Mouse (Mus musculus): ENCODE data around the gene Hoxc8. TPM values are rescaled to one million over a fixed set of nuclear protein-coding genes. Genes with fewer than 3 reads are reported as not detected.

The Hoxc8 gene
- polyA plus RNA-seq, 1 experiment from 2014 or later = 0.03 TPM

- peaks cover 100% of the 10 kb centered on the region for H3K27me3 ChIP-seq
- no peak for ATAC-seq (ENCODE audit: insufficient read depth)
- H3K4me3 ChIP-seq (replicated peaks) = no peak overlapping the region
- no peak overlapping the region for H3K4me2 ChIP-seq
- 3% methylated on average over 21 of the region's 21 CpGs for WGBS (ENCODE audit: insufficient replicate concordance)
- no peak overlapping the region for H3K27ac ChIP-seq (replicated peaks)
- no peaks in the 10 kb centered on the region for H3K36me3 ChIP-seq (replicated peaks)
- H3K9me3 ChIP-seq (replicated peaks) = no peaks in the 10 kb centered on the region
- H3K9ac ChIP-seq = no peak overlapping the region
- no peaks in the 10 kb centered on the region for H3K4me1 ChIP-seq (replicated peaks)
These were observed 3.1 kb upstream of the Hoxc8 start for GRCm38 (mm10) chr15:102987124-102987833.

DNA sequence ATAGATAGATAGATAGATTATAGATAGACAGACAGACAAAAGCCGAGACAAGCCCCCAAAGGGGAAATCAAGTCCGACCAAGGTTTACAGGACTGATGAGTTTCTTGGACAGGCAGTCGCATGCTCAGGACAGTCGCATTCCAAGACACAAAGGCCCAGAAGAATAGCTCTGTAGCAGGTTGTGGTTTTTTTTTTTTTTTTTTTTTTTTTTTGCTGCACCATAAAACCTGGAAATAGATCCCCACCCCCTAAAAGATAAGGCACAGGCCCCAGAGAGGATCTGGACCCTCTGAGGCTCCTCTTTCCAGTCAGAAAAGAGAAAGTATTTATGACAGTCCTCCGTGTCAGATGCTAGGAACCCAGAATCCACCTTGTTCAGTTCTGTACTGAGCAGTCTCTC is 2.3 kb upstream of the Hoxc8 start:
- 26% methylated on average over 5 of the region's 5 CpGs for WGBS (ENCODE audit: insufficient replicate concordance)
- Histone ChIP-seq H3K4me2 (no peak overlapping the region), H3K27ac (replicated peaks) (no peak overlapping the region), H3K36me3 (replicated peaks) (no peaks in the 10 kb centered on the region), H3K9ac (no peak overlapping the region), H3K4me1 (replicated peaks) (no peaks in the 10 kb centered on the region), H3K9me3 (replicated peaks) (no peaks in the 10 kb centered on the region), H3K4me3 (replicated peaks) (no peak overlapping the region), H3K27me3 (peaks cover 100% of the 10 kb centered on the region)
- ATAC-seq (ENCODE audit: insufficient read depth) = no peak

GRCm38 (mm10) chr15:102991782-102992181 is 1.4 kb downstream of the Hoxc8 start:
- no peak overlapping the region for H3K4me2 ChIP-seq
- H3K4me3 ChIP-seq (replicated peaks) = no peak overlapping the region
- H3K9me3 ChIP-seq (replicated peaks) = no peaks in the 10 kb centered on the region
- H3K4me1 ChIP-seq (replicated peaks) = no peaks in the 10 kb centered on the region
- peaks cover 99% of the 10 kb centered on the region for H3K27me3 ChIP-seq
- H3K9ac ChIP-seq = no peak overlapping the region
- H3K27ac ChIP-seq (replicated peaks) = no peak overlapping the region
- H3K36me3 ChIP-seq (replicated peaks) = no peaks in the 10 kb centered on the region
- ATAC-seq (ENCODE audit: insufficient read depth) = no peak
- 4% methylated on average over 7 of the region's 7 CpGs for WGBS (ENCODE audit: insufficient replicate concordance)

DNA sequence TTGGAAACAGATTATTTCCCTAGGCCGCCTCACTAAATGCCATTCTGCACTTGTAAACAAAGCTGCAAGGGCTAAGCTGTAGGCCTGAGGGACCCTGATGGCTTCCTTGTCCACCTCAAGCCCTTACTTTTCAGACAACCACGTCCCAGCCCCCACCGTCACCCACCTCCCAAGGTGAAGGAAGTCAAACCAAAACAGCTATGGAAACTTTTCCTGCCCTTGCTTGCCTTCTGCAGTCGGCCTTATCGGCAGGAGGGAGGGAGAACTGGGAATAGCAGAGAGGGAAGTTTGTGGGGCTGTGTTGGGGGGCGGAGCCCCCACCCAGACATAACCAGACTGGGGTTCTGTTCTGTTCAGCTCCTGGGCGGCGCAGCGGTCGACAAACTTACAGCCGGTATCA is 1.8 kb downstream of the Hoxc8 start:
- Histone ChIP-seq H3K4me3 (replicated peaks) (no peak overlapping the region), H3K27ac (replicated peaks) (no peak overlapping the region), H3K27me3 (peaks cover 99% of the 10 kb centered on the region), H3K9me3 (replicated peaks) (no peaks in the 10 kb centered on the region), H3K4me2 (no peak overlapping the region), H3K4me1 (replicated peaks) (no peaks in the 10 kb centered on the region), H3K9ac (no peak overlapping the region), H3K36me3 (replicated peaks) (no peaks in the 10 kb centered on the region)
- WGBS (ENCODE audit: insufficient replicate concordance) = 1% methylated on average over 11 of the region's 11 CpGs
- ATAC-seq (ENCODE audit: insufficient read depth) = no peak

- no peaks in the 10 kb centered on the region for H3K36me3 ChIP-seq (replicated peaks)
- H3K9me3 ChIP-seq (replicated peaks) = no peaks in the 10 kb centered on the region
- no peak overlapping the region for H3K9ac ChIP-seq
- peaks cover 99% of the 10 kb centered on the region for H3K27me3 ChIP-seq
- no peak for ATAC-seq (ENCODE audit: insufficient read depth)
- H3K4me3 ChIP-seq (replicated peaks) = no peak overlapping the region
- no peak overlapping the region for H3K4me2 ChIP-seq
- WGBS (ENCODE audit: insufficient replicate concordance) = 7% methylated on average over 3 of the region's 3 CpGs
- H3K27ac ChIP-seq (replicated peaks) = no peak overlapping the region
- H3K4me1 ChIP-seq (replicated peaks) = no peaks in the 10 kb centered on the region
These were observed 2.5 kb downstream of the Hoxc8 start for GRCm38 (mm10) chr15:102992863-102993262.

- H3K9me3 ChIP-seq (replicated peaks) = no peaks in the 10 kb centered on the region
- H3K4me3 ChIP-seq (replicated peaks) = no peak overlapping the region
- no peaks in the 10 kb centered on the region for H3K36me3 ChIP-seq (replicated peaks)
- H3K27me3 ChIP-seq = peaks cover 99% of the 10 kb centered on the region
- H3K27ac ChIP-seq (replicated peaks) = no peak overlapping the region
- H3K9ac ChIP-seq = no peak overlapping the region
- ATAC-seq (ENCODE audit: insufficient read depth) = no peak
- 3% methylated on average over 9 of the region's 9 CpGs for WGBS (ENCODE audit: insufficient replicate concordance)
- no peak overlapping the region for H3K4me2 ChIP-seq
- H3K4me1 ChIP-seq (replicated peaks) = peaks cover 5% of the 10 kb centered on the region
These were observed 6.1 kb downstream of the Hoxc8 start for GRCm38 (mm10) chr15:102996548-102996947.

DNA sequence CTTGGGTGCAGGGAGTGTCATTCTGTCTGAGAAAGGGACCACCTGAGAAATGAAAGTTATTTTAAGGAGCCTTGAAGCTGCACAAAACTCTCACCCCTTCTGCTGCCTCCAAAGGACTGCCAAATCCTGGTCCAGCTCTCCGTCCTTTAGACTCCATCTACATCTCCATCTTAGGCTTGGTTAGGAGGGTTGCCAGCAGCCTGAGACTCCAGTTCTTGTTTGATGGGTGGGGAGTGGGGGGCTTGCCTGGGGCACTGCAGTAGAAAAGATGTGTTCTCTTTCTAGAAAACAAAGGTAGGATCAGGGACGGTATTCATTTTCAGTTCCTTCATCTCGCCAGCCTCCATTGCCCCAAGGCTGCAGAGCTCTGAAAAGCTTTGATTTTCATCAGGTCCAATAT is 7.0 kb downstream of the Hoxc8 start:
- Histone ChIP-seq H3K4me2 (no peak overlapping the region), H3K27me3 (peaks cover 99% of the 10 kb centered on the region), H3K9ac (no peak overlapping the region), H3K36me3 (replicated peaks) (no peaks in the 10 kb centered on the region), H3K27ac (replicated peaks) (no peak overlapping the region), H3K4me3 (replicated peaks) (no peak overlapping the region), H3K4me1 (replicated peaks) (peaks cover 5% of the 10 kb centered on the region), H3K9me3 (replicated peaks) (no peaks in the 10 kb centered on the region)
- ATAC-seq (ENCODE audit: insufficient read depth) = no peak
- 3% methylated on average over 3 of the region's 3 CpGs for WGBS (ENCODE audit: insufficient replicate concordance)

GRCm38 (mm10) chr15:102997939-102998355 is 7.5 kb downstream of the Hoxc8 start, which contains the start of gene Hoxc6:
TSS of gene Hoxc6 (plus strand) at chr15:102998257.
- 2% methylated on average over 19 of the region's 19 CpGs for WGBS (ENCODE audit: insufficient replicate concordance)
- no peak within 1 kb of the TSS for H3K27ac ChIP-seq (replicated peaks)
- no peak within 1 kb of the TSS for H3K9ac ChIP-seq
- no peaks in the 10 kb centered on the region for H3K36me3 ChIP-seq (replicated peaks)
- peaks cover 5% of the 10 kb centered on the region for H3K4me1 ChIP-seq (replicated peaks)
- H3K4me2 ChIP-seq = peak within 1 kb of the TSS; percentile 57
- peaks cover 99% of the 10 kb centered on the region for H3K27me3 ChIP-seq
- no peak for ATAC-seq (ENCODE audit: insufficient read depth)
- H3K4me3 ChIP-seq (replicated peaks) = peak within 1 kb of the TSS; percentile 40
- no peaks in the 10 kb centered on the region for H3K9me3 ChIP-seq (replicated peaks)

GRCm38 (mm10) chr15:102998608-102999182 is 8.3 kb downstream of the Hoxc8 start:
- peaks cover 100% of the 10 kb centered on the region for H3K27me3 ChIP-seq
- H3K9ac ChIP-seq = no peak overlapping the region
- peak overlapping the region; percentile 40 for H3K4me3 ChIP-seq (replicated peaks)
- no peaks in the 10 kb centered on the region for H3K36me3 ChIP-seq (replicated peaks)
- peak overlapping the region; percentile 57 for H3K4me2 ChIP-seq
- H3K27ac ChIP-seq (replicated peaks) = no peak overlapping the region
- no peak for ATAC-seq (ENCODE audit: insufficient read depth)
- peaks cover 5% of the 10 kb centered on the region for H3K4me1 ChIP-seq (replicated peaks)
- WGBS (ENCODE audit: insufficient replicate concordance) = under 1% methylated on average over 19 of the region's 19 CpGs
- H3K9me3 ChIP-seq (replicated peaks) = no peaks in the 10 kb centered on the region

- peak overlapping the region; percentile 40 for H3K4me3 ChIP-seq (replicated peaks)
- ATAC-seq (ENCODE audit: insufficient read depth) = no peak
- peaks cover 5% of the 10 kb centered on the region for H3K4me1 ChIP-seq (replicated peaks)
- H3K36me3 ChIP-seq (replicated peaks) = no peaks in the 10 kb centered on the region
- H3K4me2 ChIP-seq = peak overlapping the region; percentile 57
- WGBS (ENCODE audit: insufficient replicate concordance) = 2% methylated on average over 33 of the region's 33 CpGs
- H3K27me3 ChIP-seq = peaks cover 100% of the 10 kb centered on the region
- H3K9me3 ChIP-seq (replicated peaks) = no peaks in the 10 kb centered on the region
- no peak overlapping the region for H3K27ac ChIP-seq (replicated peaks)
- no peak overlapping the region for H3K9ac ChIP-seq
These were observed 8.9 kb downstream of the Hoxc8 start for GRCm38 (mm10) chr15:102999183-102999831.

- H3K4me1 ChIP-seq (replicated peaks) = peaks cover 5% of the 10 kb centered on the region
- no peaks in the 10 kb centered on the region for H3K36me3 ChIP-seq (replicated peaks)
- ATAC-seq (ENCODE audit: insufficient read depth) = no peak
- H3K4me2 ChIP-seq = no peak overlapping the region
- H3K27ac ChIP-seq (replicated peaks) = no peak overlapping the region
- WGBS (ENCODE audit: insufficient replicate concordance) = 7% methylated on average over 11 of the region's 11 CpGs
- no peak overlapping the region for H3K9ac ChIP-seq
- H3K27me3 ChIP-seq = peaks cover 100% of the 10 kb centered on the region
- H3K9me3 ChIP-seq (replicated peaks) = no peaks in the 10 kb centered on the region
- no peak overlapping the region for H3K4me3 ChIP-seq (replicated peaks)
These were observed 9.5 kb downstream of the Hoxc8 start for GRCm38 (mm10) chr15:102999955-103000354.
